Mouse (Mus musculus): ENCODE measurements around the gene Nup54.

DNA sequence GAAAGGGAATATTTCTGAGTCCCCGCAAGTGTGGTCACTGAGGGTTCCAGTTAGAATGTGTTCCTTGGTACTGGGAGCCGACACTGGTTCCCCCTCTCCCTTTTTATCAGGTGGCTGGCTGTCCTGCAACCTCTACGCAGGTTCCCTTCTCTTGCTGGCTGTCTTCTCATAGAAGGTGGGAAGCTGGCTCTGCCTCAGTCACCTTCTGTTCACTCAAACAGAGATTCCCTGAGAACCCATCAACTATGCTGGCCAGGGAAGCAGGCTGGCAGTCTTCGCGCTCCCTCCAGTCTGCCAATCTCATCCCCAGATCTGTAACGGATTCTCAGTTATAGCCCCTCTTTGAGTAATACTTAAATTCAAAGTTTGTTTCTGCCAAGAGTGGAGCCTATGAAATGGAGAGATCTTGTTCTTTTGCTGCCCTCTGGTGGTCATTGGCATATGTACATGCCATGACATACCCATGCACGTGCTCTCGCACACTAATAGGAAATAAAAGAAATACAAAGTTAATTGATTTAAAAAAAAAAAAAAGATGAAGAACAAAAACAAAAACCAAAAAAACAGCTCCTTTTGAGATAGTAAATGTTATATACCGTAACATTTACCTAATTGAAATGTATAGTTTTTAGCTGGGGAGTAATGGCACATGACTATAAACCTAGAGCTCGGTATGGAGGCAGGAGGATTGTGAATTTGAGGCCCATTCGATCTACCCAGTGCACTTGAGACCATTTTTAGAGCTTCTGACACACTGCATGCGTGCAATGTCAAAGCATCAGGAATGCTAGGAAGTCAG is 53.3 kb downstream of the Nup54 start:
- TF ChIP-seq POLR2A (IDR thresholded peaks at IDR 0.05; ENCODE audit: control insufficient read depth, low read depth, low read length) (no peak), CTCF (IDR thresholded peaks at IDR 0.05; ENCODE audit: control insufficient read depth, insufficient read depth, insufficient replicate concordance, low read depth, low read length) (no peak)
